Mouse (Mus musculus) heart, embryonic 10.5 days (tissue): Measurements from ENCODE around the gene Olfr361. TPM values are rescaled to one million over a fixed set of nuclear protein-coding genes. Genes with fewer than 3 reads are reported as not detected.
"Not testable (repeated sequence)": the region's sequence is repeated elsewhere in the genome, so short reads cannot be mapped to it uniquely, and the experiment has no call there.

Source experiments
- DNase-seq: peaks from one replicate; pipeline ENCODE4 v3.0.0-alpha.2; 2017; ENCODE audit warnings: low spot score
- H3K27ac ChIP-seq: fragments of 300-500 bp; sonication (generic); 2 replicates; pipeline ENCODE4 v1.5.1; 2016; ENCODE audit warnings: mild to moderate bottlenecking
- H3K27me3 ChIP-seq: fragments of 300-500 bp; sonication (generic); 2 replicates; pipeline ENCODE4 v1.6.1; 2016; ENCODE audit warnings: mild to moderate bottlenecking; ENCODE audit not compliant: poor library complexity, insufficient read depth, severe bottlenecking
- H3K36me3 ChIP-seq: fragments of 300-500 bp; sonication (generic); 2 replicates; pipeline ENCODE4 v1.6.1; 2016; ENCODE audit warnings: mild to moderate bottlenecking, moderate library complexity
- H3K4me1 ChIP-seq: fragments of 300-500 bp; sonication (generic); 2 replicates; pipeline ENCODE4 v1.6.1; 2016; ENCODE audit warnings: mild to moderate bottlenecking
- H3K4me3 ChIP-seq: fragments of 300-500 bp; sonication (generic); 2 replicates; pipeline ENCODE4 v1.5.1; 2016; ENCODE audit warnings: mild to moderate bottlenecking, moderate library complexity
- H3K9me3 ChIP-seq: fragments of 300-500 bp; sonication (generic); 2 replicates; pipeline ENCODE4 v1.6.1; 2016; ENCODE audit warnings: mild to moderate bottlenecking, moderate library complexity
- WGBS: fragments of 180-500 bp; shearing (Covaris S2); methylation state at CpG from one replicate; pipeline ENCODE4 v1.1.7; 2016; 5-methylcytosine and 5-hydroxymethylcytosine counted together
- polyA plus RNA-seq: library from polyadenylated mRNA; unstranded; fragments of >200 nt; fragmentation: Nextera tagmentation; extraction: Ambion mirVana; gene quantifications from 2 replicates; pipeline ENCODE4 v1.2.1, GENCODE M21; 2016

The Olfr361 gene
- polyA plus RNA-seq = not detected in 2 replicates

DNA sequence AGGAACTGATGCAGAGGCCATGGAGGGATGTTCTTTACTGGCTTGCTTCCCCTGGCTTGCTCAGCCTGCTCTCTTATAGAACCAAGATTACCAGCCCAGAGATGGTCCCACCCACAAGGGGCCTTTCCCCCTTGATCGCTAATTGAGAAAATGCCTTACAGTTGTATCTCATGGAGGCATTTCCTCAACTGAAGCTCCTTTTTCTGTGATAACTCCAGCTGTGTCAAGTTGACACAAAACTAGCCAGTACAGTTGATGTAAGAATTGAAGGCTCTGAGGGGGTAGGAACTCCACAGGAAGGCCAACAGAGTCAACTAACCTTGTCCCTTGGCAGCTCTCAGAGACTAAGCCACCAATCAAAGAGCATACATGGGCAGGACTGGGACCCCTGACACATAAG, at the start of gene Olfr361:
Gene Olfr361 (minus strand): TSS at position 101 of the 400 bp plus-strand sequence.
- H3K27me3 ChIP-seq, H3K27ac ChIP-seq, H3K36me3 ChIP-seq, H3K4me1 ChIP-seq, H3K4me3 ChIP-seq, H3K9me3 ChIP-seq, DNase-seq: not testable (repeated sequence)
- 80% methylated on average over 1 of the region's 1 CpGs for WGBS

DNA sequence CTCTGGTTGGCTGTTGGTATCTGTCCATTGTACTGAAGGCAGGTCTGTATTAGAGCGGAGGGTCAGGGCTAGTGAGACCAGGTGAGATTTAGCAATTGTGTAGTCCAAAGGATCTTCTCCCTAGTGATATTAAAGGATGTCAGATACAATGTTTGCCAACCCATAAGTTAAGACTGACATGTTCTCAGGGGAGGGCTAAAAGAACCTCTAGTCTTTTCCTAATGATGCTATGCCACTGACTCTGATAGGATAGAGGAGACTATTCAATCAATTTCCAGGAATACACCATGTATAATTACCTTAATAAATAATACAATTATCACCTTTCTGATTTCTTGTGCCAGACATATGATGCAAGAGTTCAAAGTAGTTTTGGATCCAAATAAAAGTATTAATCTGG, 28.7 kb upstream of the Olfr361 start, which contains the start of gene Olfr362:
Gene Olfr362 (minus strand): TSS at position 101 of the 400 bp plus-strand sequence.
- Histone ChIP-seq H3K4me3 (no peak within 1 kb of the TSS), H3K36me3 (no peaks in the 10 kb centered on the region), H3K9me3 (peaks cover 10% of the 10 kb centered on the region; the same call in 1 of the 2 replicates), H3K27ac (no peak within 1 kb of the TSS), H3K4me1 (no peaks in the 10 kb centered on the region), H3K27me3 (no peaks in the 10 kb centered on the region)
- WGBS = 70% methylated on average over 1 of the region's 1 CpGs
- DNase-seq = no peak

DNA sequence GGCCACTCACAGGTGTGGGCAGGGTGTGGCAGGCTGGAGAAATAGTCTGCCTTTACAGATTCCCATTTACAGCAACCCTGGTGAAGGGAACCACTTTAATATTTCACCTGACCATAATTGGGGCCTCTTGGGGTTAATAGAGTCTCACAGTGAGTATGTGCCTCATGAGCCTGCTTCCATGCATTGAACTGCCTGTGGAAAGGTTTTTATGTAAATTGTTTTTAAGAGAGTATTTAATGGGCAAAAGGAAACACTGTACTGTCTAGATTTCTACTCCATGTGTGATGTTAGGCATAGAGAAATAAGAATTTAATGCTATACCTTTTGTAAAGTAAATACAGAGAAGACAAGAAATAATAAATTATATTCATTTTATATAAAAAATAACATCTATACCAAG, 23.6 kb downstream of the Olfr361 start, which contains the start of gene Olfr360:
Gene Olfr360 (plus strand): TSS at position 301 of the 400 bp plus-strand sequence.
- Histone ChIP-seq H3K4me1 (no peaks in the 10 kb centered on the region), H3K27ac (no peak within 1 kb of the TSS), H3K9me3 (peaks cover under 1% of the 10 kb centered on the region; the same call in 1 of the 2 replicates), H3K27me3 (no peaks in the 10 kb centered on the region), H3K36me3 (no peaks in the 10 kb centered on the region), H3K4me3 (no peak within 1 kb of the TSS)
- no peak for DNase-seq

Other genes starting within 250 kb of the Olfr361 start
- gene Olfr350, start 243.0 kb downstream of the Olfr361 start, polyA plus RNA-seq = not detected in 2 replicates
- not detected in 2 replicates for gene Olfr351, start 226.6 kb downstream of the Olfr361 start, polyA plus RNA-seq
- not detected in 2 replicates for gene Olfr352, start 220.8 kb downstream of the Olfr361 start, polyA plus RNA-seq
- not detected in 2 replicates for gene Olfr353, start 196.4 kb downstream of the Olfr361 start, polyA plus RNA-seq
- not detected in 2 replicates for gene Olfr354, start 183.6 kb downstream of the Olfr361 start, polyA plus RNA-seq
- gene Olfr355, start 160.4 kb downstream of the Olfr361 start, polyA plus RNA-seq = not detected in 2 replicates
- not detected in 2 replicates for gene Olfr356, start 152.2 kb downstream of the Olfr361 start, polyA plus RNA-seq
- not detected in 2 replicates for gene Olfr357, start 95.5 kb downstream of the Olfr361 start, polyA plus RNA-seq
- gene Olfr358, start 80.0 kb downstream of the Olfr361 start, polyA plus RNA-seq = not detected in 2 replicates
- gene Olfr360, start 23.5 kb downstream of the Olfr361 start, polyA plus RNA-seq = not detected in 2 replicates
- not detected in 2 replicates for gene Olfr362, start 28.6 kb upstream of the Olfr361 start, polyA plus RNA-seq
- gene Olfr364-ps1, start 50.0 kb upstream of the Olfr361 start, polyA plus RNA-seq = not detected in 2 replicates
- not detected in 2 replicates for gene Olfr365, start 98.9 kb upstream of the Olfr361 start, polyA plus RNA-seq
- gene Olfr366, start 122.3 kb upstream of the Olfr361 start, polyA plus RNA-seq = not detected in 2 replicates
- not detected in 2 replicates for gene Olfr368, start 237.2 kb upstream of the Olfr361 start, polyA plus RNA-seq